Mouse (Mus musculus) neural tube, embryonic 11.5 days (tissue): ENCODE measurements around the gene Olfr30. TPM values are rescaled to one million over a fixed set of nuclear protein-coding genes. Genes with fewer than 3 reads are reported as not detected.

Experiments
- ATAC-seq: fragments of 200-750 bp; cut with Nextera tagmentation; 2 replicates; pipeline ENCODE4 v1.8.0; 2017; ENCODE audit warnings: moderate number of reproducible peaks, mild to moderate bottlenecking, moderate TSS enrichment, moderate library complexity; ENCODE audit not compliant: insufficient read depth, low FRiP score, low TSS enrichment
- DNase-seq: peaks from one replicate; pipeline ENCODE4 v3.0.0-alpha.2; 2015; ENCODE audit warnings: low spot score
- H3K27ac ChIP-seq: fragments of 300-500 bp; sonication (generic); 2 replicates; pipeline ENCODE4 v1.5.1; 2014; ENCODE audit warnings: low read depth, mild to moderate bottlenecking, low read length
- H3K27me3 ChIP-seq: fragments of 300-500 bp; sonication (generic); 2 replicates; pipeline ENCODE4 v1.6.1; 2014; ENCODE audit warnings: mild to moderate bottlenecking, low read length, mixed read lengths; ENCODE audit not compliant: control insufficient read depth, insufficient read depth
- H3K36me3 ChIP-seq: fragments of 300-500 bp; sonication (generic); 2 replicates; pipeline ENCODE4 v1.6.1; 2014; ENCODE audit warnings: mild to moderate bottlenecking, low read length, moderate library complexity, mixed read lengths; ENCODE audit not compliant: control insufficient read depth, insufficient read depth
- H3K4me1 ChIP-seq: fragments of 300-500 bp; sonication (generic); 2 replicates; pipeline ENCODE4 v1.6.1; 2014; ENCODE audit warnings: low read length, mixed read lengths; ENCODE audit not compliant: control insufficient read depth, insufficient read depth
- H3K4me2 ChIP-seq: fragments of 300-500 bp; sonication (generic); 2 replicates; pipeline ENCODE4 v1.6.1; 2014; ENCODE audit warnings: low read depth, mild to moderate bottlenecking, moderate library complexity
- H3K4me3 ChIP-seq: fragments of 300-500 bp; sonication (generic); 2 replicates; pipeline ENCODE4 v1.5.1; 2014; ENCODE audit warnings: low read depth, low read length
- H3K9ac ChIP-seq: fragments of 300-500 bp; sonication (generic); 2 replicates; pipeline ENCODE4 v1.6.1; 2014; ENCODE audit warnings: mild to moderate bottlenecking, low read length
- H3K9me3 ChIP-seq: fragments of 300-500 bp; sonication (generic); 2 replicates; pipeline ENCODE4 v1.6.1; 2016; ENCODE audit warnings: low read length; ENCODE audit not compliant: control insufficient read depth
- WGBS: fragments of 180-500 bp; shearing (Covaris S2); extraction: QIAGEN DNeasy Blood & Tissue Kit; methylation state at CpG from one replicate; pipeline ENCODE4 v1.1.7; 2014; 5-methylcytosine and 5-hydroxymethylcytosine counted together
- polyA plus RNA-seq: library from polyadenylated mRNA; unstranded; fragments of >200 nt; fragmentation: Nextera tagmentation; extraction: Ambion mirVana; gene quantifications from 2 replicates; pipeline ENCODE4 v1.2.1, GENCODE M21; 2014

Olfr30 gene
- polyA plus RNA-seq, 1 experiment from 2014 or later = not detected

GRCm38 (mm10) chr11:58432259-58432658 is 29.8 kb downstream of the Olfr30 start, which contains the start of gene Gm12253:
TSS of gene Gm12253 (plus strand) at chr11:58432559.
- no peaks in the 10 kb centered on the region for H3K36me3 ChIP-seq
- 82% methylated on average over 3 of the region's 3 CpGs for WGBS

GRCm38 (mm10) chr11:58420815-58421214 is 41.3 kb downstream of the Olfr30 start, which contains the start of gene 1810065E05Rik:
TSS of gene 1810065E05Rik (plus strand) at chr11:58421111.
- Histone ChIP-seq H3K27me3 (no peaks in the 10 kb centered on the region), H3K4me2 (no peak within 1 kb of the TSS), H3K9me3 (no peaks in the 10 kb centered on the region), H3K4me3 (no peak within 1 kb of the TSS), H3K27ac (no peak within 1 kb of the TSS), H3K9ac (no peak within 1 kb of the TSS), H3K36me3 (no peaks in the 10 kb centered on the region), H3K4me1 (no peaks in the 10 kb centered on the region)
- ATAC-seq (no peak), DNase-seq (no peak)
- 52% methylated on average over 1 of the region's 1 CpGs for WGBS

More at GRCm38 (mm10) chr11:58432259-58432658, 29.8 kb downstream of the Olfr30 start, which contains the start of gene Gm12253:
- H3K4me2 ChIP-seq = no peak within 1 kb of the TSS
- no peak for ATAC-seq
- no peak within 1 kb of the TSS for H3K4me3 ChIP-seq
- H3K9me3 ChIP-seq = no peaks in the 10 kb centered on the region
- DNase-seq = no peak
- H3K9ac ChIP-seq = no peak within 1 kb of the TSS
- H3K27ac ChIP-seq = no peak within 1 kb of the TSS
- no peaks in the 10 kb centered on the region for H3K4me1 ChIP-seq
- H3K27me3 ChIP-seq = no peaks in the 10 kb centered on the region

- Histone ChIP-seq H3K36me3 (no peaks in the 10 kb centered on the region), H3K4me2 (no peak overlapping the region), H3K27me3 (no peaks in the 10 kb centered on the region), H3K9me3 (no peaks in the 10 kb centered on the region), H3K9ac (no peak overlapping the region), H3K27ac (no peak overlapping the region), H3K4me1 (no peaks in the 10 kb centered on the region), H3K4me3 (no peak overlapping the region)
- ATAC-seq (no peak), DNase-seq (no peak)
- WGBS = 88% methylated on average over 3 of the region's 3 CpGs
Observed at GRCm38 (mm10) chr11:58418336-58418735, 43.7 kb downstream of the Olfr30 start.

GRCm38 (mm10) chr11:58408066-58408465 is 54.0 kb downstream of the Olfr30 start:
- Histone ChIP-seq H3K9me3 (no peaks in the 10 kb centered on the region), H3K27me3 (no peaks in the 10 kb centered on the region), H3K4me1 (no peaks in the 10 kb centered on the region), H3K4me2 (no peak overlapping the region), H3K27ac (no peak overlapping the region), H3K9ac (no peak overlapping the region), H3K36me3 (no peaks in the 10 kb centered on the region), H3K4me3 (no peak overlapping the region)
- DNase-seq = no peak
- 80% methylated on average over 3 of the region's 3 CpGs for WGBS
- no peak for ATAC-seq

Other genes with a start within 250 kb of the Olfr30 start
- gene 4930438A08Rik, start 187.5 kb downstream of the Olfr30 start, polyA plus RNA-seq = not detected in 2 replicates
- 15.0 and 17.1 TPM in 2 replicates for gene Zfp692, start 155.2 kb downstream of the Olfr30 start, polyA plus RNA-seq
- gene Zfp672, start 131.9 kb downstream of the Olfr30 start, polyA plus RNA-seq = 25.5 and 27.7 TPM in 2 replicates
- gene Sh3bp5l, start 131.5 kb downstream of the Olfr30 start, polyA plus RNA-seq = 37.0 and 41.4 TPM in 2 replicates
- gene Lypd8, start 83.2 kb downstream of the Olfr30 start, polyA plus RNA-seq = not detected in 2 replicates
- gene 1810065E05Rik, start 41.2 kb downstream of the Olfr30 start, polyA plus RNA-seq = not detected in 2 replicates
- gene Gm12253, start 29.7 kb downstream of the Olfr30 start, polyA plus RNA-seq = not detected in 2 replicates
- gene Lypd9, start 9.3 kb downstream of the Olfr30 start, polyA plus RNA-seq = not detected in 2 replicates
- gene Olfr332, start 30.3 kb upstream of the Olfr30 start, polyA plus RNA-seq = not detected in 2 replicates
- not detected in 2 replicates for gene Olfr331, start 40.3 kb upstream of the Olfr30 start, polyA plus RNA-seq
- not detected in 2 replicates for gene Olfr330, start 72.6 kb upstream of the Olfr30 start, polyA plus RNA-seq
- not detected in 2 replicates for gene Olfr329-ps, start 84.2 kb upstream of the Olfr30 start, polyA plus RNA-seq
- gene Olfr328, start 93.4 kb upstream of the Olfr30 start, polyA plus RNA-seq = not detected in 2 replicates
- not detected in 2 replicates for gene Olfr224, start 108.3 kb upstream of the Olfr30 start, polyA plus RNA-seq
- gene Olfr325, start 115.5 kb upstream of the Olfr30 start, polyA plus RNA-seq = not detected in 2 replicates
- gene Olfr324, start 132.8 kb upstream of the Olfr30 start, polyA plus RNA-seq = not detected in 2 replicates
- gene 2210407C18Rik, start 153.8 kb upstream of the Olfr30 start, polyA plus RNA-seq = not detected in 2 replicates
- gene Olfr323, start 168.2 kb upstream of the Olfr30 start, polyA plus RNA-seq = not detected in 2 replicates
- 0.31 and 0.39 TPM in 2 replicates for gene Trim58, start 178.2 kb upstream of the Olfr30 start, polyA plus RNA-seq
- not detected in 2 replicates for gene Olfr322, start 196.5 kb upstream of the Olfr30 start, polyA plus RNA-seq
- not detected in 2 replicates for gene Olfr320, start 218.8 kb upstream of the Olfr30 start, polyA plus RNA-seq
- gene Olfr319, start 236.9 kb upstream of the Olfr30 start, polyA plus RNA-seq = not detected in 2 replicates